Mouse (Mus musculus): ENCODE measurements around the gene Ptges2.

- TF ChIP-seq EP300 (IDR thresholded peaks at IDR 0.05), result no peak
- TF ChIP-seq CTCF (IDR thresholded peaks at IDR 0.05), result no peak
These were observed 13.0 kb upstream of the Ptges2 start for GRCm38 (mm10) chr2:32382689-32383088.

Data from lung, postnatal 0 days (tissue).